Mouse (Mus musculus) lung, adult 2 months (tissue): ENCODE data around the gene Cacna2d3.

Experiments used
- CTCF ChIP-seq: fragments of 200-500 bp; IDR thresholded peaks from 2 replicates; pipeline ENCODE4 v1.5.1; 2011; ENCODE audit warnings: mild to moderate bottlenecking, low read length, control low read depth; ENCODE audit not compliant: insufficient read depth
- POLR2A ChIP-seq: fragments of 200-500 bp; IDR thresholded peaks from 2 replicates; pipeline ENCODE4 v1.6.1; 2011; ENCODE audit warnings: low read depth, mild to moderate bottlenecking, control low read depth, low read length, borderline replicate concordance; ENCODE audit errors: extremely low read depth

- TF ChIP-seq CTCF: no peak
- no peak for TF ChIP-seq POLR2A
Observed at GRCm38 (mm10) chr14:29204236-29204966, 517.3 kb downstream of the Cacna2d3 start.
